Mouse (Mus musculus): ENCODE data around the gene Yrdc. TPM values are rescaled to one million over a fixed set of nuclear protein-coding genes. Genes with fewer than 3 reads are reported as not detected.

Gene Yrdc
- total RNA-seq, 2 experiments from 2014 or later, result 40.6 to 45.8 TPM

Other genes with a start within 250 kb of the Yrdc start
- 1 to 10 TPM in 1 of 2 experiments, under 1 TPM in 1; 0.99 to 1.5 TPM for gene 3100002H09Rik, start 239.9 kb upstream of the Yrdc start, total RNA-seq (2021)
- 10 to 100 TPM; 42.4 to 52.0 TPM for gene Pou3f1, start 193.9 kb upstream of the Yrdc start, total RNA-seq (2021)
- gene Utp11, start 157.1 kb upstream of the Yrdc start, total RNA-seq (2021), result 10 to 100 TPM; 16.5 to 20.2 TPM
- gene Fhl3, start 150.0 kb upstream of the Yrdc start, total RNA-seq (2021), result 1 to 10 TPM; 4.3 to 4.9 TPM
- gene Sf3a3, start 135.9 kb upstream of the Yrdc start, total RNA-seq (2021), result 10 to 100 TPM; 45.9 to 47.3 TPM
- 10 to 100 TPM; 30.4 to 33.6 TPM for gene Inpp5b, start 108.8 kb upstream of the Yrdc start, total RNA-seq (2021)
- 10 to 100 TPM; 25.0 to 27.2 TPM for gene Mtf1, start 48.6 kb upstream of the Yrdc start, total RNA-seq (2021)
- 10 to 100 TPM; 74.1 to 75.1 TPM for gene 1110065P20Rik, start 517 bp downstream of the Yrdc start, total RNA-seq (2021)
- 10 to 100 TPM; 48.8 to 52.5 TPM for gene Maneal, start 11.5 kb downstream of the Yrdc start, total RNA-seq (2021)
- 10 to 100 TPM; 15.7 to 18.8 TPM for gene Epha10, start 30.2 kb downstream of the Yrdc start, total RNA-seq (2021)
- gene 9930104L06Rik, start 86.4 kb downstream of the Yrdc start, total RNA-seq (2021), result 10 to 100 TPM; 16.3 to 18.6 TPM
- gene Cdca8, start 88.6 kb downstream of the Yrdc start, total RNA-seq (2021), result 10 to 100 TPM; 10.6 to 11.3 TPM
- gene Rspo1, start 135.8 kb downstream of the Yrdc start, total RNA-seq (2021), result 1 to 10 TPM; 1.1 to 1.4 TPM
- 10 to 100 TPM; 80.4 to 83.5 TPM for gene Gnl2, start 165.9 kb downstream of the Yrdc start, total RNA-seq (2021)
- under 1 TPM; 0.80 to 0.91 TPM for gene Dnali1, start 215.0 kb downstream of the Yrdc start, total RNA-seq (2021)
- gene Snip1, start 216.0 kb downstream of the Yrdc start, total RNA-seq (2021), result 10 to 100 TPM; 16.6 to 17.4 TPM
- 100 to 1,000 TPM; 150 to 165 TPM for gene Meaf6, start 234.5 kb downstream of the Yrdc start, total RNA-seq (2021)

All from left cerebral cortex, postnatal 4 days (tissue).